8 mouse cellular contexts compared by ENCODE assay signal in genomic region chr17:53569829-53570228, GRCm38 (mm10). TPM values are rescaled to one million over a fixed set of nuclear protein-coding genes. Genes with fewer than 3 reads are reported as not detected.
DNase-seq lines count a peak whose midpoint lies in the region; ATAC-seq lines count a peak whose summit lies in the region.

No protein-coding gene starts in this region.

- H3K27me3 ChIP-seq in forebrain, embryonic 13.5 days, result no peaks in the 10 kb centered on the region
- H3K27me3 ChIP-seq in megakaryocyte, embryonic 14.5 days (replicated peaks), result no peaks in the 10 kb centered on the region

- peak overlapping the region; percentile 10; the same call in 1 of the 2 replicates for H3K4me3 ChIP-seq in forebrain, embryonic 13.5 days
- peak overlapping the region; percentile 90 for H3K4me3 ChIP-seq in megakaryocyte, embryonic 14.5 days (replicated peaks)

- H3K36me3 ChIP-seq in forebrain, embryonic 13.5 days (ENCODE audit: poor library complexity, severe bottlenecking), result no peaks in the 10 kb centered on the region
- H3K36me3 ChIP-seq in megakaryocyte, embryonic 14.5 days (replicated peaks; ENCODE audit: low read length), result peaks cover 3% of the 10 kb centered on the region

- H3K27ac ChIP-seq in forebrain, embryonic 13.5 days, result peak overlapping the region; percentile 74

- peak overlapping the region; percentile 47 for H3K4me2 ChIP-seq in forebrain, embryonic 13.5 days

- no peaks in the 10 kb centered on the region for H3K9me3 ChIP-seq in forebrain, embryonic 13.5 days (replicated peaks)
- no peaks in the 10 kb centered on the region for H3K9me3 ChIP-seq in megakaryocyte, embryonic 14.5 days

- ATAC-seq in forebrain, embryonic 13.5 days, result no peak

- 32% methylated on average over 6 of the region's 6 CpGs for WGBS in forebrain, embryonic 13.5 days

- peaks cover 32% of the 10 kb centered on the region for H3K4me1 ChIP-seq in forebrain, embryonic 13.5 days
- peaks cover 60% of the 10 kb centered on the region for H3K4me1 ChIP-seq in megakaryocyte, embryonic 14.5 days

- H3K9ac ChIP-seq in forebrain, embryonic 13.5 days, result 0 out of 2 replicates have a peak overlapping the region, but pooled peaks have one; percentile 30

- DNase-seq in embryo, embryonic 11 days, result peak; percentile 35
- no peak for DNase-seq in embryo, embryonic 10 days (ENCODE audit: low spot score)
- DNase-seq in adrenal gland, postnatal 4 days (ENCODE audit: low spot score in 2 of 2), result peak; percentile 43 to 65
- peak; percentile 85 for DNase-seq in heart, postnatal 4 days
- peak; percentile 49 to 69 for DNase-seq in layer of hippocampus, postnatal 10 days (ENCODE audit: low spot score in 2 of 2)
- DNase-seq in spleen, postnatal 14 days (ENCODE audit: low spot score in 2 of 2), result peak; percentile 47 to 72

RNA-seq across cellular contexts. Expression of gene Kat2b, which starts 3.2 kb away (rescaled TPM):
- 10 to 100 TPM; 68.5 to 76.6 TPM for total RNA-seq in adrenal gland, postnatal 4 days (2021)
- 7.0 and 7.5 TPM in 2 replicates for polyA plus RNA-seq in forebrain, embryonic 13.5 days (2015; fragmentation: Nextera tagmentation; extraction: Ambion mirVana)
- 10 to 100 TPM; 79.5 to 84.6 TPM for total RNA-seq in heart, postnatal 4 days (2021)
- total RNA-seq in layer of hippocampus, postnatal 10 days (2021), result 10 to 100 TPM; 14.1 to 14.6 TPM
- polyA plus RNA-seq in megakaryocyte, embryonic 14.5 days (2012; ENCODE audit: insufficient read depth, low replicate concordance), result 0.39 and 0.47 TPM in 2 replicates

RNA-seq across cellular contexts. Expression of gene Pp2d1, which starts 30.6 kb away (rescaled TPM):
- not detected for total RNA-seq in adrenal gland, postnatal 4 days (2021)
- 0.39 and 0.47 TPM in 2 replicates for polyA plus RNA-seq in forebrain, embryonic 13.5 days (2015; fragmentation: Nextera tagmentation; extraction: Ambion mirVana)
- not detected for total RNA-seq in heart, postnatal 4 days (2021)
- total RNA-seq in layer of hippocampus, postnatal 10 days (2021), result not detected
- polyA plus RNA-seq in megakaryocyte, embryonic 14.5 days (2012; ENCODE audit: insufficient read depth, low replicate concordance), result not detected in 2 replicates

Comparison
In these comparisons a context has a peak if more than half of its experiments do, and no peak if none do; other contexts are left out.
1. RNA of gene Kat2b, which starts 3.2 kb away (total RNA-seq): 79.5 to 84.6 TPM in heart, postnatal 4 days and 68.5 to 76.6 TPM in adrenal gland, postnatal 4 days; 14.1 to 14.6 TPM in layer of hippocampus, postnatal 10 days; every median in the first group is over 4 times any median in the second.